Mouse (Mus musculus) activated CD4-positive, CD25-positive, alpha-beta regulatory T cell (primary cell): Measurements from ENCODE around the gene Il17ra. TPM values are rescaled to one million over a fixed set of nuclear protein-coding genes. Genes with fewer than 3 reads are reported as not detected.

Source experiments
- polyA plus RNA-seq, 2 experiments: library from polyadenylated mRNA; unstranded; fragments of 100-300 nt; shearing (Covaris generic); gene quantifications; one replicate each; pipeline ENCODE4 v1.2.1; 2017

Il17ra gene
- 100 to 1,000 TPM; 111 to 130 TPM for polyA plus RNA-seq

DNA sequence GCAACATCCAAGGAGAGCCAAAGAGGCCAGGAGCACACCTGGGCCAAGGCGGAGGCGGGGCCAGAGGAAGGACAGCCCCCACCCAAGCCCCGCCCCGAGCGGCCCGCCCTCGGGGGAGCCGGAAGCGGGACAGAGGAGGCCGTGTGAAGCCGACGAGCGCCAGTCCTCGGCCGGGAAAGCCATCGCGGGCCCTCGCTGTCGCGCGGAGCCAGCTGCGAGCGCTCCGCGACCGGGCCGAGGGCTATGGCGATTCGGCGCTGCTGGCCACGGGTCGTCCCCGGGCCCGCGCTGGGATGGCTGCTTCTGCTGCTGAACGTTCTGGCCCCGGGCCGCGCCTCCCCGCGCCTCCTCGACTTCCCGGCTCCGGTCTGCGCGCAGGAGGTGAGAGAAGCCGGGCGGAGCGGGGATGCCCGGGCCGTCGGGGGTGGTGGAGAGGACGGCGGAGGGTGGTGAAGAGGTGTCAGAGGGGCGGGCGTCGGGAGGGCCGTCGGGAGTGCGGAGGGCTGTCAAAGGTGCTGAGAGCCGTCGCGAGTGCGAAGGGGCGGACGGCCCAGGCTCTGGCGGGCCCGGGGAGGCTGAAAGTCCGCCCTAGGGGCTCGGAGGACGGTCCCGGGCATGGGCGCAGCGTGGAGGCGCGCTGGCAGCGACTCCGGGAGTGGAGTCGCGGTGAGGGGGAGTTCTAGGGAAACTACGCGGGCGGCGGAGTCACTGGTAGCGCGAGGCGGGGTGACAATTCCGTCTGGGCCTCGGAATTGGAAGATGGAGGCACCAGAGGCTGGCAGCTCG lies at the start of gene Il17ra:
Gene Il17ra (plus strand): TSS at position 162 of the 786 bp plus-strand sequence.

DNA sequence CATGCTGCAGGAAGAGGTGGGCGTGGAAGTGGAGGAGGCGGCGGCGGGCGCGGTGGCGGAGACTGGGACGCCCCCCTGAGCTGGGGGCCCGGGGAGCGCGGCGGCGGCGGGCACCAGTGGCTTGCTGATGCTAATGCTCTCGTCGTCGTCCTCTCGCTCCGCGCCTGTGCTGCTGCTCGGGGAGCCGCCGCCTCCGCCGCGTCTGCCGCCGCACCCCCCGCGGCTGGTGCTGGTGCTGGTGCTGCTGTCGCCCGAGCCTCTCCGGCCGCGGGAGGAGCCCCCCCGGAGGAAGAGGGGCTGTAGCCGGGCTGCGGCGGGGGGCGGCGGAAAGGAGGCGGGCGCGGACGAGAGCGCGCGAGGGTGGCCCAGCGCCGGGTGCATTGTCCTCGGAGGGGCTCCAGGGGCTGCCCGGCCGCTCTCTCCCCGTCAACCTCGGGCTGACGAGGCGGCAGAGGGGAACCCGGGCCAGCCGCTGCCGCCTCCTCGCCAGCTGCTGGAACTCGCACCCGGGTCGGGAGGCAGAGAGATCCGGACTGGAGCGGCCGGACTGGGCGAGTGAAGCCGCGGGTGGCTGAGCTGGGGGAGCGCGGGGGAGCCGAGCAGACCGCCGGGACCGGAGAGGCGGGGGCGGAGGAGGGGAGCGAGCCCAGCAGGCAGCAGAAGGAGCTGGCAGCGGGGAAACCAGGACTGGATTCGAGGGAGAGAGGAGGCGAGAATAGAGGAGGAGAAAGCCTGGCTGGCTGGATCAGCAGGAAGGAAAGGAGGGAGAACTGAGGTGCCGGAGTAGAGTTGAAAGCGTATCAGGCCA lies 30.5 kb downstream of the Il17ra start, which contains the start of gene Tmem121b:
Gene Tmem121b (minus strand): TSS at position 434 of the 808 bp plus-strand sequence.

GRCm38 (mm10) chr6:120531020-120531965 lies 68.2 kb downstream of the Il17ra start, which contains the start of gene Hdhd5:
TSS of gene Hdhd5 (minus strand) at chr6:120531319.

Other genes starting within 250 kb of the Il17ra start
- not detected for gene D330020A13Rik, start 168.9 kb upstream of the Il17ra start, polyA plus RNA-seq
- gene B4galnt3, start 168.7 kb upstream of the Il17ra start, polyA plus RNA-seq: under 1 TPM in 1 of 2 experiments, not detected in 1; 0.10 TPM
- gene Kdm5a, start 99.1 kb upstream of the Il17ra start, polyA plus RNA-seq: 10 to 100 TPM; 91.0 to 92.7 TPM
- gene Ccdc77, start 98.9 kb upstream of the Il17ra start, polyA plus RNA-seq: 10 to 100 TPM in 1 of 2 experiments, 1 to 10 TPM in 1; 6.5 to 13.2 TPM
- gene Tmem121b, start 30.6 kb downstream of the Il17ra start, polyA plus RNA-seq: 1 to 10 TPM; 1.7 to 2.3 TPM
- 100 to 1,000 TPM in 1 of 2 experiments, 10 to 100 TPM in 1; 82.4 to 102 TPM for gene Hdhd5, start 68.1 kb downstream of the Il17ra start, polyA plus RNA-seq
- 1 to 10 TPM in 1 of 2 experiments, under 1 TPM in 1; 0.27 to 1.1 TPM for gene Cecr2, start 203.1 kb downstream of the Il17ra start, polyA plus RNA-seq